Mouse (Mus musculus) telencephalon, adult 2 months (tissue): ENCODE results near the gene Nmbr.

Experiments
- DNase-seq: peaks from one replicate; pipeline ENCODE4 v3.0.0-alpha.2; 2011; ENCODE audit warnings: low read depth, low spot score

Gene Nmbr

GRCm38 (mm10) chr10:14705072-14706066, at the start of gene Nmbr, which contains the start of gene Vta1:
TSS of gene Nmbr (plus strand) at chr10:14705591.
TSS of gene Vta1 (minus strand) at chr10:14705560.
- peak; percentile 98 for DNase-seq

GRCm38 (mm10) chr10:14660875-14661274, 44.5 kb upstream of the Nmbr start:
- DNase-seq, result no peak

GRCm38 (mm10) chr10:14666147-14666546, 39.2 kb upstream of the Nmbr start:
- no peak for DNase-seq

- no peak for DNase-seq
These were observed 19.7 kb upstream of the Nmbr start for GRCm38 (mm10) chr10:14685663-14686062.

DNA sequence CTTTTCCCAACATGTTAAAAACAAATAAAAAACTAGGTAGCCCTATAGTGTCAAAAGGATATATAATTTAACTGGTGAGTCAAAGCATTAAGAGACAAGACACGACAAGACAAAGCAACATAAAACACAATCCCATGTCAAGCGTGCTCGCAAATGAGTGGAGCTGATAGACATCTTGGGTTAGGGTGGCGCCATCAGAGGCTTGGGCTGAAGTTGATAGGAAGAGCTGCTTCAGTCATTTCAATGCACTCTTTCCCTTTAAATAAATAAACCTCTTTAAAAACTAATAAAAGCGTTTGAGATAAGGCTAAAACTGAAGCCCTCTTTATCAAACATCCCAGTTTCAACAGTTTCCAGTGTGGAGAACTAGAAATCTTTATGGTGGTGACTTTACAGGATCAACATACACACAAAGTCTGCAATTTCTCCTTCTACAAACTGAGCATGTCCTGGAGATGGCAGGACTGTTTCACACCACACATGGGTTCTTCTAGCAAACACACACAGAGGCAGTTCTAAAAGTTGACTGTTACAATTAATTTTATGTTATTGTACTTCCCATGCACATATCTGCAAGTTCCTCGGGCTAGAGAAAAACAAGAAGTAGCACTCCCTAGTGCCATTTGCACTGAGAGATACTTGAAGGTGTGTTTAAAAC, 16.5 kb upstream of the Nmbr start:
- DNase-seq, result no peak

DNA sequence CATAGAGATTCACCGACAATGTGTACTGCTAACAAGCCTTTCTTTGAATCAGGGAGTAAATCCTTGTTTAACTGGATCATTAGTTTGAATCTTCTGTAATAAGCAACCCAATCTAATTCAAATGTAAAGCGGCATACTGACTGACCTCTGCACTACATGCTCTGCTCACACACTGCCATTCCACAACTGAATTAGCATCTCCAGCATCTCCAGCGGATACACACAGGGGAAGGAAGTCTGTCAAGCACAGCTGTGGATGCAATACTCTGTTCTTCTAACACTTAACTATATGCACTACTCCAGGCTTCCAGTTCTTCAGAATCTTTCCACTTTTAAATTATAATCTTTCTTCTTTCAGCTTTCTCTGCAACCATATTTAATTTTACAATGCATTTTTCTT, 15.0 kb upstream of the Nmbr start:
- no peak for DNase-seq

DNA sequence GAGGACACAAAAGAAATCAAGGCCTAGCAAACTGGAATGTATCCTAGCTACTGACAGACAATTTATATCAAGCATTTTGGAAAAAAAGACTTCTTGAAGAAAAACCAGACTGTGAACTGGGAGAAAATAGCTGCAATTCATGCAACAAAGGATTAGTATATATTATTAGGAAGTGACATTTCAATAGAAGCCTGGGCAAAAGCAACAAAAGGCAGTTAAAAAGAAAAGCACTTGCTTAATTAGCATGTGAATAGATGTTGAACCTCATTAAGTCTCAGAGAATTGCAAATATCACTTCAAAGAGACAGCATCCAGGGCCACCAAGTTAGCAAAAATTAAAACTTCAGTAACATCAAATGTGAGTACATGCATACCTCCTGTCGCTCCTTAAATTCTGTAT, 2.2 kb upstream of the Nmbr start:
- no peak for DNase-seq

DNA sequence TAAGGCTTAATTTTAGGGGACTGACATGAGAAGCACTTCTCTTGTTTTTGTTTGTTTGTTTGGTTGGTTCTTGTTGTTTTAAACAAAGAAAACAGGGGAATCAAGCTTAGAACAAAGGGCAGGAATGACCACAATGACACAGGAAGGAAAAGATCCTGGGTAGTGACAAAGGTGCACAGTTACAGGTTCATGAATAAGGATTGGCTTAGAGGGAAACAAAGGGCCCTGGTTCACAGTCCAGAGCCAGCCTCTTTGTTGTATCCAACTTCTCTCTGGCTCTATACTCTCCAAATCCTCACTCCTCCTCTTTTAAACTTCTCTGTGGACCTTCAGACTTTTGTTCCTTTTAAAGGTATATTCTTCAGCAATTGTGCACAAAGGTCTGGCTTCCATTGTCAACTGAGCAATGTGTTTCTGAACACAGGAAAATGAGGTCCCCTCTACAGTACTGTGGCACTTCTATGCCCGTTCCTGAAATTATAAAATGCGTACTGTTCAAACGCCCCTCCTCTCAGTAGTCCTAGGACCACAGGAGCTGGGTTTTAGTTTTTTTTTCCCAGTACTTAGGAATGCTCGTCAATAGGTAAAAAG, 1.5 kb upstream of the Nmbr start:
- no peak for DNase-seq

- no peak for DNase-seq
These were observed 12.7 kb downstream of the Nmbr start, which contains the start of gene Gje1 for GRCm38 (mm10) chr10:14718114-14718513. TSS of gene Gje1 (minus strand) at chr10:14718214.

GRCm38 (mm10) chr10:14725671-14726070, 20.3 kb downstream of the Nmbr start:
- peak; percentile 70 for DNase-seq

GRCm38 (mm10) chr10:14734285-14734684, 28.9 kb downstream of the Nmbr start:
- DNase-seq, result peak; percentile 50

- DNase-seq, result no peak
These were observed 54.5 kb downstream of the Nmbr start for GRCm38 (mm10) chr10:14759665-14760558.

DNA sequence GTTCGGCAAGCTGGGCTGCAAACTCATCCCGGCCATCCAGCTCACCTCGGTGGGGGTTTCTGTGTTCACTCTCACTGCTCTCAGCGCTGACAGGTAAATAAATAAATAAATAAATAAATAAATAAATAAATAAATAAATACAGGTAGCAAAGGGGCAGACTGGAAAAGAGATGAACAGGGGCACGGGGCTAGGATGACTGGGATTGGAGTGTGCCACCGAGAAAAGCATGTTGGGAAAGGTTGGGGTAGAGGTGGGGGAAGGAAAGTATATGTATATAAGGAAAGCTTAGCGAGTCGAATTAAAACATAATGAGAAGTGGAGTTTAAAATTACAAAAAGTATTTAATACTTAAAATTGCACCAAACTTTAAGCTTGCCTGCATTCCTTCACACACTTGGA, 55.2 kb downstream of the Nmbr start:
- no peak for DNase-seq

DNA sequence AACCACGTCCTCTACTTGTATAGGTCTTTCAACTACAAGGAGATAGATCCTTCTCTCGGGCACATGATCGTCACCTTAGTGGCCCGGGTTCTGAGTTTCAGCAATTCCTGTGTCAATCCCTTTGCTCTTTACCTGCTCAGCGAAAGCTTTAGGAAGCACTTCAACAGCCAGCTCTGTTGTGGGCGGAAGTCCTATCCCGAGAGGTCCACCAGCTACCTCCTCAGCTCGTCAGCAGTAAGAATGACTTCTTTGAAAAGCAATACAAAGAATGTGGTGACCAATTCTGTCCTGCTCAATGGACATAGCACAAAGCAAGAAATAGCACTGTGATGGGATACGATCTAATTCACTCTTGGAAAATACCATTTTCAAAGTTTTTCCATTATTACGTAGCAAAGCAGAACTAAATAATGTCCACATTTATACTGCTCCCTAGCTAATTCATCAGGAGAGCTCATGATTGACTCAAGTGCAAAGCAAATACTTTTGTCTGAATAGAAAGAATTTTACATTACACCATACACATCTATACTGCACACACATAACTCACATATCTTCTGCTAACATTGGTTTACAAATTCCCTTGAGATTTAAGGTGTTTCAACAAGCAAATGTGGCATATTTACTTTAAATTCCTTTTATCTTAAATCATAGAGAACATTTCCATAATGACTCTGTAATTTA, 65.0 kb downstream of the Nmbr start:
- no peak for DNase-seq

DNA sequence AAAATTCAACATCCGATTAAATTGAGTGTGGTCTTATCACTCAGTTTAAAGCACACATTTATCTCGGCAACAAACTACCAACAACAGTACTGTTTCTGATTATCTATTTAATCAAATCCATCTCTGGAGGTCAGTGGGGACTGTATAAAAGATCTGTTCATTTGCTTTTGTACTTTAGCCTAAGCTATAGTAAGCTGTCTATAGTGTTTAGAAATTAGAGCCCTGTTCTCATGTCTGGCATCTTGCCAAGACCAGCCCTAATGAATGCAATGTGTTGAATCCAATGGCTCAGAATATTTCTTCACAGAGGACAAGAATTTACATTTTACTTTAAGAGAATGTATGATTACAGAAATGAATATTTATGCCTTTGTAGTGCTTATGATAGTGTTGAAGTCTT, 69.1 kb downstream of the Nmbr start:
- DNase-seq, result no peak

DNA sequence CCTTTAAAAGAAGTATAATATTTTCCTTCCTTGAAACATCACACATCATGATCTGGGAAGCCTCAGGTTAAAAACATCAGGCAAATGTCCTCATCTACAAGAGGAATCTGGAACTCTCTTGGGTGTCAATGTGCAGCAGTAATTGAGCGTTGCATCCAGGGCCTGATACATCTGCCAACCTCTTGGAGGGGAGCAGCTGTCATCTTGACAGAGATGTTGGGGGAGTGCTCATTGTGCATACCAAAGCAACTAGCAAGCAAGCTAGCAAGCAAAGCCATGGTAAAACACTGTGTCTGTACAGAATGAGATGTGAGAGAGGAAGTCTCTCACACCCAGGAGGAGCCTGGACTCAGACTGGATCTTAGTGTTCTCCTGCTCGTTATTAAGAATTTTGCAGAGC, 84.6 kb downstream of the Nmbr start:
- no peak for DNase-seq

DNA sequence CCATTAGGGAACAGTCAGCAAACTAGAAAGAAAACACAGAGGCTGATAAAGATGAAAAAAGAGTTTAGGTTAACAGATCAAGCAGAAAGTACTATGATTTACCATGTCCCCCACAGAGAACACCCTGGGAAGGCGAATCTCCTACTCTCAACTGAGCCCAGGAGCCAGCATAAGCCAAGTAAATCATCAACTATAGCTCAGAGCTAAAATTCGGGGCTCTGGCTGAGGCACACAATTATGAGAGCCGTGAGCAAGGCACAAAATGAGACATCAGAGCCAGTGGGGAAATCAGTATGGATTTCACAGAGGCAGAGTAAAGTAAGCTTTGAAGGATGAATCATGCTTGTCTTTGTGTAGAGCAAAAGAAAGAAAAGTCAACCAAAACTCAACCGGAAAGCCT, 111.6 kb downstream of the Nmbr start:
- DNase-seq, result no peak
